Mouse (Mus musculus): ENCODE data around the gene Kcne1l. TPM values are rescaled to one million over a fixed set of nuclear protein-coding genes. Genes with fewer than 3 reads are reported as not detected.

Kcne1l gene
- polyA plus RNA-seq (2014; fragmentation: Illumina TruSeq; extraction: RNeasy Lipid Tissue Mini Kit (QIAGEN cat#74804); ENCODE audit: low read depth, low replicate concordance): not detected

DNA sequence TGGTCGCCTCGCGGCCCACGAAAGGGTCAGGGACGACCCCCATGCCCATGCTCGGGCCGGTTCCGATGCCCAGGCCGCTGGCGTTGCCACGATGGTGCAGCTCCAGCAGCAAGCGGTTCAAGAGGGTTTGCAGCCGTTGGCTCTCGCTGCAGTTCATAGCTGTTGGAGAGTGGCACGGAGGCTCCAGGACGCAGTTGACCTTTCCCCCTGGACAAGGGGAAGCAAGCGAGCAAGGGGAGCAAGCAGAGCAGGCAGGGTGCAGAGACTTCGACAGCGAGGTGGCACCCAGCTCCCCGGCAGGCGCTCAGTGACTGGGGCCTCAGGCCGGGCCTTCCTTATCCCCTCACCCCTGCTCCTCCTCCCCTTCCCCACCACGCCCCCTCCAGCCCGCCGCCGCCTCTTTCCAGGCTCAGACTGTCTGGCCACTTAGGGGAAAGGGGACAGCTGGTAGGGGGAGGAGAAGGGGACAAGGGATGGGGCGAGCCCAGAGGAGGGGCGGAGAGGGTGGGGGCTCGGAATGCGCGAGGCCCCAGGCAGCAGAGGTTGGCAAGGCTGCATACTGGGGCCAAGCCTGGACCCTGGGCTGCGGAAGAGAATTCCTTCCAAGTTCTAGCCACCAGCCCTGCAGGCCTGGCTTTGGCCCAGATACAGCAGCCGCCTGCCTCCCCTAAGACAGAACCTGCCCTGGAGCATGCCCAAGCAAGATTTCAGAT is at the start of gene Kcne1l:
Gene Kcne1l (minus strand): TSS at position 426 of the 713 bp plus-strand sequence.

Other genes starting within 250 kb of the Kcne1l start
- not detected for gene Gucy2f, start 109.4 kb downstream of the Kcne1l start, polyA plus RNA-seq (2014; fragmentation: Illumina TruSeq; extraction: RNeasy Lipid Tissue Mini Kit (QIAGEN cat#74804); ENCODE audit: low read depth, low replicate concordance)
- 8.4 TPM for gene Nxt2, start 79.5 kb downstream of the Kcne1l start, polyA plus RNA-seq (2014; fragmentation: Illumina TruSeq; extraction: RNeasy Lipid Tissue Mini Kit (QIAGEN cat#74804); ENCODE audit: low read depth, low replicate concordance)
- 8.6 TPM for gene Acsl4, start 84.2 kb upstream of the Kcne1l start, polyA plus RNA-seq (2014; fragmentation: Illumina TruSeq; extraction: RNeasy Lipid Tissue Mini Kit (QIAGEN cat#74804); ENCODE audit: low read depth, low replicate concordance)

Data from heart, adult 10 weeks (tissue).